In genomic region chr8:105933762-105934161, GRCm38 (mm10) we compare ENCODE assay signal across 25 mouse cellular contexts. TPM values are rescaled to one million over a fixed set of nuclear protein-coding genes. Genes with fewer than 3 reads are reported as not detected.
DNase-seq lines count a peak whose midpoint lies in the region; ATAC-seq lines count a peak whose summit lies in the region.
"Had no signal": no experiment of that assay in that cellular context is flagged by ENCODE, and none has a peak within 500 bp of the region (broad histone marks: within the 10 kb centered on the region; RNA-seq: fewer than 3 reads in every experiment).

Ctrl (minus strand) TSS chr8:105933862.

- DNase-seq in forebrain, embryonic 11.5 days (ENCODE audit: low spot score), result peak; percentile 32
- no peak for DNase-seq in liver, embryonic 13.5 days
- DNase-seq in liver, result no peak
- DNase-seq: adrenal gland, adult 8-10 months; adrenal gland, postnatal 25 days; cerebellum, adult 11-12 months; cerebellum, adult 8-10 months; cerebellum, postnatal 10 days; cerebellum, postnatal 36 days; embryo, embryonic 11 days; gastrocnemius, postnatal 10 days; gastrocnemius, postnatal 36 days; heart, adult 2 months had no signal

- H3K4me2 ChIP-seq in forebrain, embryonic 11.5 days (ENCODE audit: low read depth, low read length, severe bottlenecking), result no peak within 1 kb of the TSS
- H3K4me2 ChIP-seq in forebrain, embryonic 16.5 days (ENCODE audit: low read length), result no peak within 1 kb of the TSS
- no peak within 1 kb of the TSS for H3K4me2 ChIP-seq in hindbrain, embryonic 13.5 days
- H3K4me2 ChIP-seq in hindbrain, embryonic 12.5 days (replicated peaks), result no peak within 1 kb of the TSS
- no peak within 1 kb of the TSS for H3K4me2 ChIP-seq in liver, embryonic 13.5 days
- H3K4me2 ChIP-seq: embryonic facial prominence, embryonic 13.5 days; heart, embryonic 13.5 days; hindbrain, embryonic 15.5 days had no signal

- no peak for ATAC-seq in forebrain, embryonic 11.5 days (replicated peaks; ENCODE audit: low FRiP score)
- ATAC-seq in forebrain, embryonic 16.5 days, result no peak
- no peak for ATAC-seq in hindbrain, embryonic 13.5 days (ENCODE audit: low FRiP score)
- no peak for ATAC-seq in hindbrain, embryonic 12.5 days (ENCODE audit: low FRiP score)
- ATAC-seq in liver, embryonic 13.5 days (ENCODE audit: low read depth), result no peak
- ATAC-seq: activated CD4-positive, CD25-positive, alpha-beta regulatory T cell, adult 4 months; forebrain, embryonic 14.5 days had no signal

- 100% methylated on average over 2 of the region's 2 CpGs for WGBS in forebrain, embryonic 11.5 days
- 92% methylated on average over 2 of the region's 2 CpGs for whole genome bisulfite sequencing in forebrain, embryonic 16.5 days
- WGBS in hindbrain, embryonic 13.5 days, result 98% methylated on average over 2 of the region's 2 CpGs
- 84% methylated on average over 2 of the region's 2 CpGs for WGBS in hindbrain, embryonic 12.5 days
- WGBS in liver, embryonic 13.5 days (ENCODE audit: insufficient replicate concordance), result 86% methylated on average over 2 of the region's 2 CpGs

- no peak within 1 kb of the TSS for H3K27ac ChIP-seq in forebrain, embryonic 11.5 days (ENCODE audit: low read depth, low read length)
- no peak within 1 kb of the TSS for H3K27ac ChIP-seq in forebrain, embryonic 16.5 days (ENCODE audit: low read length)
- H3K27ac ChIP-seq in hindbrain, embryonic 13.5 days, result no peak within 1 kb of the TSS
- no peak within 1 kb of the TSS for H3K27ac ChIP-seq in hindbrain, embryonic 12.5 days
- 0 out of 2 replicates have a peak within 1 kb of the TSS, but pooled peaks have one; percentile 17 for H3K27ac ChIP-seq in liver, embryonic 13.5 days
- H3K27ac ChIP-seq: embryonic facial prominence, embryonic 10.5 days; embryonic facial prominence, embryonic 13.5 days; heart, adult 2 months; heart, embryonic 10.5 days; heart, embryonic 13.5 days; hindbrain, embryonic 10.5 days; hindbrain, embryonic 15.5 days had no signal

- no peak within 1 kb of the TSS for H3K9ac ChIP-seq in forebrain, embryonic 11.5 days (ENCODE audit: low read length)
- no peak within 1 kb of the TSS for H3K9ac ChIP-seq in forebrain, embryonic 16.5 days (replicated peaks; ENCODE audit: low read depth, low read length)
- H3K9ac ChIP-seq in hindbrain, embryonic 13.5 days, result peak within 1 kb of the TSS; percentile 43; the same call in 1 of the 2 replicates
- no peak within 1 kb of the TSS for H3K9ac ChIP-seq in hindbrain, embryonic 12.5 days
- peak within 1 kb of the TSS; percentile 19; the same call in 1 of the 2 replicates for H3K9ac ChIP-seq in liver, embryonic 13.5 days
- H3K9ac ChIP-seq: embryonic facial prominence, embryonic 13.5 days; heart, embryonic 13.5 days; hindbrain, embryonic 15.5 days had no signal

- no peaks in the 10 kb centered on the region for H3K27me3 ChIP-seq in forebrain, embryonic 11.5 days (ENCODE audit: control insufficient read depth, insufficient read depth, low read length)
- no peaks in the 10 kb centered on the region for H3K27me3 ChIP-seq in forebrain, embryonic 16.5 days (replicated peaks; ENCODE audit: control insufficient read depth, insufficient read depth, low read length)
- no peaks in the 10 kb centered on the region for H3K27me3 ChIP-seq in hindbrain, embryonic 13.5 days
- no peaks in the 10 kb centered on the region for H3K27me3 ChIP-seq in hindbrain, embryonic 12.5 days
- H3K27me3 ChIP-seq in liver, embryonic 13.5 days, result no peaks in the 10 kb centered on the region
- H3K27me3 ChIP-seq: embryonic facial prominence, embryonic 13.5 days; heart, embryonic 13.5 days; hindbrain, embryonic 15.5 days had no signal

- no peak within 1 kb of the TSS for H3K4me3 ChIP-seq in forebrain, embryonic 11.5 days (ENCODE audit: low read depth, low read length)
- H3K4me3 ChIP-seq in forebrain, embryonic 16.5 days (replicated peaks; ENCODE audit: low read length), result no peak within 1 kb of the TSS
- no peak within 1 kb of the TSS for H3K4me3 ChIP-seq in hindbrain, embryonic 13.5 days
- no peak within 1 kb of the TSS for H3K4me3 ChIP-seq in hindbrain, embryonic 12.5 days
- no peak within 1 kb of the TSS for H3K4me3 ChIP-seq in liver, embryonic 13.5 days (replicated peaks)
- H3K4me3 ChIP-seq: embryonic facial prominence, embryonic 10.5 days; embryonic facial prominence, embryonic 13.5 days; erythroblast, embryonic 14.5 days; heart, adult 2 months; heart, embryonic 10.5 days; heart, embryonic 13.5 days; hindbrain, embryonic 10.5 days; hindbrain, embryonic 15.5 days had no signal

- H3K4me1 ChIP-seq in forebrain, embryonic 11.5 days (replicated peaks; ENCODE audit: control insufficient read depth, insufficient read depth, low read length), result peaks cover 6% of the 10 kb centered on the region; the same call in 1 of the 2 replicates
- peaks cover 16% of the 10 kb centered on the region for H3K4me1 ChIP-seq in forebrain, embryonic 16.5 days (replicated peaks; ENCODE audit: control insufficient read depth, insufficient read depth, low read length)
- peaks cover 27% of the 10 kb centered on the region for H3K4me1 ChIP-seq in hindbrain, embryonic 13.5 days (replicated peaks)
- peaks cover 25% of the 10 kb centered on the region for H3K4me1 ChIP-seq in hindbrain, embryonic 12.5 days
- peaks cover 40% of the 10 kb centered on the region for H3K4me1 ChIP-seq in liver, embryonic 13.5 days (replicated peaks)

- no peaks in the 10 kb centered on the region for H3K36me3 ChIP-seq in forebrain, embryonic 11.5 days (ENCODE audit: control insufficient read depth, insufficient read depth, low read length)
- H3K36me3 ChIP-seq in forebrain, embryonic 16.5 days (ENCODE audit: control insufficient read depth, insufficient read depth), result no peaks in the 10 kb centered on the region; the same call in 1 of the 2 replicates
- H3K36me3 ChIP-seq in hindbrain, embryonic 13.5 days, result peaks cover 28% of the 10 kb centered on the region
- H3K36me3 ChIP-seq in hindbrain, embryonic 12.5 days, result peaks cover 21% of the 10 kb centered on the region; the same call in 1 of the 2 replicates
- peaks cover 19% of the 10 kb centered on the region for H3K36me3 ChIP-seq in liver, embryonic 13.5 days

- no peaks in the 10 kb centered on the region for H3K9me3 ChIP-seq in forebrain, embryonic 11.5 days (ENCODE audit: control insufficient read depth, low read length)
- no peaks in the 10 kb centered on the region for H3K9me3 ChIP-seq in forebrain, embryonic 16.5 days (ENCODE audit: control insufficient read depth, low read length)
- H3K9me3 ChIP-seq in hindbrain, embryonic 13.5 days, result no peaks in the 10 kb centered on the region
- no peaks in the 10 kb centered on the region for H3K9me3 ChIP-seq in hindbrain, embryonic 12.5 days (replicated peaks)
- no peaks in the 10 kb centered on the region for H3K9me3 ChIP-seq in liver, embryonic 13.5 days (replicated peaks)
- H3K9me3 ChIP-seq: embryonic facial prominence, embryonic 10.5 days; embryonic facial prominence, embryonic 13.5 days; heart, embryonic 10.5 days; heart, embryonic 13.5 days; hindbrain, embryonic 10.5 days; hindbrain, embryonic 15.5 days had no signal

RNA-seq across cellular contexts. Expression of gene Ctrl, which starts in this region (rescaled TPM):
- polyA plus RNA-seq in forebrain, embryonic 11.5 days (2014; fragmentation: Nextera tagmentation; extraction: Ambion mirVana), result 1.1 and 2.5 TPM in 2 replicates
- polyA plus RNA-seq in forebrain, embryonic 16.5 days (2015; fragmentation: Nextera tagmentation; extraction: Ambion mirVana), result 1.9 and 2.6 TPM in 2 replicates
- polyA plus RNA-seq in hindbrain, embryonic 13.5 days (2015; fragmentation: Nextera tagmentation; extraction: Ambion mirVana), result 2.8 and 4.0 TPM in 2 replicates
- polyA plus RNA-seq in hindbrain, embryonic 12.5 days (2016; fragmentation: Nextera tagmentation; extraction: Ambion mirVana), result 2.6 and 2.7 TPM in 2 replicates
- 0.35 and 0.60 TPM in 2 replicates for polyA plus RNA-seq in liver, embryonic 13.5 days (2015; fragmentation: Nextera tagmentation; extraction: Ambion mirVana)
- polyA plus RNA-seq: erythroblast, embryonic 14.5 days had no signal

Comparison
In these comparisons a context has a peak if more than half of its experiments do, and no peak if none do; other contexts are left out.
1. H3K9ac ChIP-seq: peak in hindbrain, embryonic 13.5 days (single experiment) and liver, embryonic 13.5 days (single experiment); none in forebrain, embryonic 11.5 days (single experiment), forebrain, embryonic 16.5 days (single experiment) and hindbrain, embryonic 12.5 days (single experiment).